Mouse (Mus musculus): ENCODE measurements around the gene Cd5l. TPM values are rescaled to one million over a fixed set of nuclear protein-coding genes. Genes with fewer than 3 reads are reported as not detected.
"Not testable (repeated sequence)": the region's sequence is repeated elsewhere in the genome, so short reads cannot be mapped to it uniquely, and the experiment has no call there.

Gene Cd5l
- polyA plus RNA-seq (2017; shearing (Covaris generic)), result 1 to 10 TPM in 1 of 2 experiments, under 1 TPM in 1; 0.31 to 1.2 TPM

- no peak for ATAC-seq
These were observed at the start of gene Cd5l for GRCm38 (mm10) chr3:87357581-87357980. Cd5l (plus strand) TSS chr3:87357881.

DNA sequence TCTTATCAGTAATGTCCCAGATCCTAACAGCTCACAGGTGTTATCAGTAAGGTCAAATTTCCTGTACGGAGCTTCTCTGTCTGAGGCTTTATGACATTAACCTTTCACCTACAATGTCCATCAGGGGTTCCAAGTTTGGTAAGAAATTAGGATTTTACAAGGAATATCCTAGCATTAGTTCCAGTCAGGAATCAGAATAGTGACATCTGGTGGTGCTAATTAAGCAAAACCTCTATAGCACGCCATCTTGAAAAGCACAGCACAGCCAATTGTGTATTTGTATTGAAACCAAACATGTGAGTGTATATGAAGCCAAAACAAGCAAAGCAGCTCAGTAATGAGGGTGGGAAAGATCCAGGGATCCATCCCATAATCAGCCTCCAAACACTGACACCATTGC lies 47.8 kb upstream of the Cd5l start:
- no peak for ATAC-seq

DNA sequence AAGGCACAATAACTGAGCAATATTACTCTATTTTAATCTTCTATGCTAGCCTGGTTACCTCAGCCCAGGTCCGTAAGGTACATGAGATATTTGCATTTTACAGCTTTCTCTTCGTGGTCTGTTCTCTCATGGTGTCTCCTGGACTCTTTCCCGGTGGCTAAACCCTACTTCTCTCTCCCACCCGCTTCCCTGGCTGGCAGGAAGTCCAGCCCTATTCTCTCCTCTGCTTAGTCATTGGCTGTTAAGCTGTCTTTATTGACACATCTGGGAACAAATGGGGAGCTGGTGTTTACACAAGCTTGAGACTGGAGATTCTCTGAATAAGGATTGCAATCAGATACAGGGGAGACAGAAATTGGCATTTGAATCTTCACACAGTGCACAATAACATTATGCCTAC lies 35.1 kb upstream of the Cd5l start:
- ATAC-seq, result no peak

DNA sequence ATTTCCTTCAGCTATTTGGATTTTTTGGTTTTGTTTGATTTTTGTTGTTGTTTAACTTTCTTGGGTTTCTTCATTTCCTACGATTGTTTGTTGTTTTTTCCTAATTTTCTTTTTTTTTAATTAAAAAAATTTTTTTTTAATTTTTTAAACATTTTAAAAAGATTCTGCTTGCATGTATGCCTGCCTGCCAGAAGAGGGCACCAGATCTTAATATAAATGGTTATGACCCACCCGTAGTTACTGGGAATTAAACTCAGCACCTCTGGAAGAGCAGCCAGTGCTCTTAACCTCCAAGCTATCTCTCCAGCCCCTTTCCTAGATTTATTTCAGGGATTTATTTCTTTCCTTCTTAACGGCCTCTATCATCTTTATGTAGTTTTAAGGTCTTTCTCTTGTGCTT lies 33.9 kb upstream of the Cd5l start:
- no peak for ATAC-seq

DNA sequence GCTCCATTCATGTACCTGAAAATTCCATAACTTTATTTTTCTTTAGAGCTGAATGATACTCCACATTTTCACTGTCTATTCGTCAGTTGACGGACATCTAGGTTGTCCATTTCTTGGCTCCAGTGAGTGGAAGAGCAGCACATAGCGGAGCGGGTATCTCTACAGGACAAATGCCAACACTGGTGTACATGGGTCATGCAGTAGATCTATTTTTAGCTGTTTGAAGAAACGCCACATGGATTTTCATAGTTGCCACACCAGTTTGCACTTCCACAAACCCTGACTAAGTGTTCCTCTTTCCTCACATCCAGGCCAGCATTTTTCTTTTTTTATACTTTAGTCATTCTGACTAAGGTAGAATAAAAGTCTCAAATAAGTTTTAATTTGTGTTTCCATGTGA lies 19.8 kb upstream of the Cd5l start:
- no peak for ATAC-seq

DNA sequence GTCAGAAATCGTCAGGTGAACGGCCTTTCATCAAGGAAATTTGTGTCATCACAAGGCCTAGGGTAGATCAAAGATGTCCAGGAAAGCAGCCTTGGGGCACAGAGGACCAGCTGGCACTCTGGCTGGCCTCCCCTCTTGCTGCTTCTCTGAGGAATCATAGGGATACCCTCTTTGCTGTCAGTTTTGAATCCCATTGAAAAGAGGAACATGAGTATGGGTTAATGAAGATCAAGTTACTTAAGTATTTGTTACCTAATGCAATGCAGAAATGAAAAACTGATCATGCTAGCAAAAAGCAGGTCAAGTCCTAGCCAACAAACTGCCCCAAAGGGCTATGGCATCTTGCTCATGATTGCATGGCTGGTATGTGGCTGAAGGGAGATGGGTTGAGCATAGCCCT lies 6.7 kb upstream of the Cd5l start:
- ATAC-seq, result not testable (repeated sequence)

DNA sequence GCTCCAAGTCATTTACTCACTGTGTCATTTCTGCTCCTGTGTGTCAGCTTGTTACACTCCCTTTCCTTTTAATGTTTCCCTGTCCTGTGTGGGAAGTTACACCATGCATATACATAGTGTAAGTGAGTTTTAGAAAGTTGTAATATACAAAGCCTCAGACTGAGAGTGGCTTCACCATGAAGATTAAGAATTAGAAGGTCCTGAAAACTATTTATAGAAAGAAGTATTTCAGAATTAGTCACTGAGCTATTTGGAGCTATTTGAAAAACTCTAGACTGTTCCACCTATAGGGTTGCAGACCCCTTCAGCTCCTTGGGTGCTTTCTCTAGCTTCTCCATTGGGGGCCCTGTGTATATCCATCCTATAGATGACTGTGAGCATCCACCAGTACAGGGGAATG lies 1.5 kb downstream of the Cd5l start:
- ATAC-seq, result no peak

DNA sequence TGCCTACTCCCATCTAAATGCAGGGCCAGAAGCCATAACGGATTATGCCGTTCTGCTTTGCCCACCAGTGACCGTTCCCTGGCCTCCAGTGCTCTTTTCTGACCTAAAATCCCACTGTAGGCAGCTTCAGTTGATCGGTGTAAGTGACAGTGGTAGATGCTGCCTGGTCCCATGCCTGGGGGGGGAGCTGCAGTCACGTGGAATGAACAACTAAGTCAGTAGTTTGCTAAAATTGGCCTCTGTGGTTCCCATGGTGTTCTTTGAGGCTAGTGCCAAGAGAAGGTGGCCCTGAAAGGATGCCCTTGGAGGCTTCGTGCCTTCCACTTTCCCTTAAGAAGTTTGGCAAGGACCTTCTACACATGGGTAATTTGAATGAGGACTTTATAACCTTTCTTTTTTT lies 2.8 kb downstream of the Cd5l start:
- ATAC-seq, result no peak

GRCm38 (mm10) chr3:87365691-87366090 lies 8.0 kb downstream of the Cd5l start:
- ATAC-seq, result no peak

DNA sequence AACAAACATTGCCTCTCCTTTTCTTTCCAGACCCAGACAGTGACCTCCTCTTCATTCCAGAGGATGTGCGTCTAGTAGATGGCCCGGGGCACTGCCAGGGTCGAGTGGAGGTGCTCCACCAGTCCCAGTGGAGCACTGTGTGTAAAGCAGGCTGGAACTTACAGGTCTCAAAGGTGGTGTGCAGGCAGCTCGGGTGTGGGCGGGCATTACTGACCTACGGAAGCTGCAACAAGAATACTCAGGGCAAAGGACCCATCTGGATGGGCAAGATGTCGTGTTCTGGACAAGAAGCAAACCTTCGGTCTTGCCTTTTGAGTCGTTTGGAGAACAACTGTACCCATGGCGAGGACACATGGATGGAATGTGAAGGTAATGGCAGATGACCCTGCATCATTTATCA lies 9.8 kb downstream of the Cd5l start:
- no peak for ATAC-seq

- ATAC-seq, result no peak
These were observed 11.5 kb downstream of the Cd5l start for GRCm38 (mm10) chr3:87369181-87369580.

GRCm38 (mm10) chr3:87376195-87377165 lies 18.8 kb downstream of the Cd5l start, which contains the start of gene Fcrl1:
Fcrl1 (plus strand) TSS chr3:87376387.
- peak; percentile 74 for ATAC-seq

- ATAC-seq, result no peak
These were observed 19.5 kb downstream of the Cd5l start for GRCm38 (mm10) chr3:87377228-87377627.

DNA sequence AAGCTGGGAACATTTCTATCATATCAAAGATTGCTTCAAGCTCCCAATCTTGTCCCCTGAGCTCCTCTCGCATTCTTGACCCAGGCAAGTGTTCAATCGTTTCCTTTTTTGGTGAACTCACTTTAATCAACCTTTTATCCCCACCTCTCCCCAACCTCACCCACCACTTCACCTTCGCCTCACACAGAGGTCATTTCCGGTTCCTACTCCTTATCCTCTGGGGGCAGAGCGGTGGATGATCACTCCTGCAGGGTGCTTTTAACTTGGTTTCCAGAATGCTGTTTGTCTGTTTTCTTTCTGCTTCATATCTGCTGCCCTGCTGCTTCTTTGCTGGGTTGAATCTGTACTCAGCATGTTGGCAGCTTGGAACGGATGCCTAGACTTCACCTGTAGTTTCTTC lies 20.0 kb downstream of the Cd5l start:
- peak; percentile 25 for ATAC-seq

- not testable (repeated sequence) for ATAC-seq
These were observed 22.1 kb downstream of the Cd5l start for GRCm38 (mm10) chr3:87379641-87380315.

DNA sequence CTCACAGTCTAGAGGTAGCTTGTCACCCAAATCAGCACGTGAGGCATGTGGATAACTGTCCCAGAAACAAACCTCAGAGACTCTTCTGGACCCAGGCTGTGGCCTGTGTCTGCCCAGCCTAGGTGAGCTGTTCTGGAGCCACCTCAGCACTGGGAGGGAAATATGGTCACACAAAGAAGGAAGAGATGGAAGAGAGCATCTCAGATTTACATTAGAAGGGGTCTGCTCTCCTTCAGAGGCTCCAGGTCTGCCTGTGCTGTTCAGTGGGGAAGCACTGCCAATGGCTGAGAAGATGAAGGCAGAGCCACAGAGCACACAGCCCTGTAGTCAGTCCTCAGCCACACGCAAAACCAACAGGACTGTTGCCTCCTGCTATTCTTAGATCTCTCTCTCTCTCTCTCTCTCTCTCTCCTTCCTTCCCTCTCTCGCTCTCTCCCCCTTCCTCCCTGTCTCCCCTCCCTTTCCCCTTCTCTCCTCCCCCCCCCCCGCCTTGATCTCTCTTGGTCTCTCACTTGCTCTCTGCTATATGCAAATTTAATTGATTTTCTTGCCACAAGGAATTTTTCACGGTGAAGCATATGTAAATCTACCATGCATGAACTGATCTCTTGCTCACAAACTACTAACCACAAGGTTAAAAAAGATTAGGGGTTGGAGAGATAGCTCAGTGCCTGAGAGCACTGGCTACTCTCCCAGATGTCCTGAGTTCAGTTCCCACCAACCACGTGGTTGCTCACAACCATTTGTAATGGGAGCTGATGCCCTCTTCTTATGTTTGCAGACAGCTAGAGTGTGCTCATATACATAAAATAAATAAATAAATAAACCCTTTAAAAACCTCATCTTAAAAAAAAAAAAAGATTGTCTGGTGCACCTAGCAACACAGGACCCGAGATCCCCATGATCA lies 24.4 kb downstream of the Cd5l start:
- no peak for ATAC-seq

DNA sequence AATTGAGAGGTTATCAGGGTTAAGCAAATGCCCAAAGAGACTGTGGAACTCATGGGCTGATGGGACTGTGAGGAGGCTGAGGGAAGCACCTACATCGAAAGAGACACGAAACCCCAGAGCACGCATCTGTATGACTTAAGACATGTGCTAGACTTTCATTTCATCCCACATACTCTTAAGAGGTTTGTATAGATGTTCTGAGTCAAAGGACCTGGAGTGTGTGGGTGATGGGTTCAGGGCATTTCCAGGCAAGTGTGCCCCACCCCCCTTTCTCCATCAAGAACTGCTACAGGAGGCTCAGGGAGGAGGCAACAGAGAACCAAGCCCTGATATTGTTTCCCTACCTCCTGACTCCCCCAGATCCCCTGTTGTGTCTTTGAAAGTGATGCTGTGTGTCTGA lies 25.6 kb downstream of the Cd5l start:
- peak; percentile 69 for ATAC-seq

DNA sequence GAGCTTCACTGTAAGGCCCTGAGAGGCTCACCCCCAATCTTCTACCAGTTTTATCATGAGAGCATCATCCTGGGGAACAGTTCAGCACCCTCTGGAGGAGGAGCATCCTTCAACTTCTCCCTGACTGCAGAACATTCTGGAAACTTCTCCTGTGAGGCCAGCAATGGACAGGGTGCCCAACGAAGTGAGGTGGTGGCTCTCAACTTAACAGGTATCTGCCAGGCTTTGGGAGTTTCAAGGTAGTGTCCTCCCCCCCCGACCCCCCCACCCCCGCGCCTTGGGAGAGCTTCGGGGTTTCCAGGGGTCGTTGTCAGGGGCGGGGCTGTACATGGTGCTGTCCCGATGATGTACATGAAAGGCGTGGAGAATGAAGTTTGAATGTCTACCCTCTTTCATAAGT lies 27.4 kb downstream of the Cd5l start:
- ATAC-seq, result peak; percentile 45

GRCm38 (mm10) chr3:87390935-87391334 lies 33.3 kb downstream of the Cd5l start:
- no peak for ATAC-seq

DNA sequence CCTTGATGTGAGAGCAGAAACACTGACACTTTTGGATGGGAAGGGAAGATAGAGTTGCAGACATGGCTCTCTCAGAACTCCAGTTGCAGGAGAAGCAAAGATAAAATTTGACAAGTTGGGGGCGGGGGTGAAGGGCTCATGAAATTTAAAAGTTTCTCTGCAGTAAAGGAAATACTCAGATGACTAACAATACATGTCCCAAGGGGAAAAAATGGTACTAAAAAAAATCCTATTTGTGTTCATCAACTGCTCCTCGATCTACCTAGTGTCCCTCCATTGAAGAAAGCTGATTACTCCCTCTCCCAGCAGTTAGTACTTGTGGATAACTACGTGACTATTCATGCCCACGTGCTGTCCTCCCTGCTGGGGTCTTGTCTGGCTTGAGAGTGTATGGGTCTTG lies 41.1 kb downstream of the Cd5l start:
- no peak for ATAC-seq

DNA sequence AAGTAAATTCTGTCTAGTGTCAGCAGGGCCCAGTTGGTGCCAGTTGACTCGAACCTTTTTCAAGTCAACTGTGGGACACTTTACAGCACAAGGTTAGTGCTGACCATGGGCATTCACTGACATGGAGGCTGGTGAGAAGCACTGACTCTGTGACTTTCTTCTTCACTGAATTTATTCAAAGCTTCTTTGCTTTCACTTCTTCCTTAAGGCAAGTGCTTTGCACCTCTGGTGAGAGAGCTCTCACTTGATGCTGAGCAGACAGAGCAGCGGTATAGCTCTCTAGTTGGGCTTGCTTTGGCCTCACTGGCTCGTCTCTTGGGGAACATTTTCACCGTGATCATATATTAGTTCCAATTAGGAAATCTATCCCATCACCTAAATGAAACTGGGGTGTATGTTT lies 42.2 kb downstream of the Cd5l start:
- ATAC-seq, result no peak

DNA sequence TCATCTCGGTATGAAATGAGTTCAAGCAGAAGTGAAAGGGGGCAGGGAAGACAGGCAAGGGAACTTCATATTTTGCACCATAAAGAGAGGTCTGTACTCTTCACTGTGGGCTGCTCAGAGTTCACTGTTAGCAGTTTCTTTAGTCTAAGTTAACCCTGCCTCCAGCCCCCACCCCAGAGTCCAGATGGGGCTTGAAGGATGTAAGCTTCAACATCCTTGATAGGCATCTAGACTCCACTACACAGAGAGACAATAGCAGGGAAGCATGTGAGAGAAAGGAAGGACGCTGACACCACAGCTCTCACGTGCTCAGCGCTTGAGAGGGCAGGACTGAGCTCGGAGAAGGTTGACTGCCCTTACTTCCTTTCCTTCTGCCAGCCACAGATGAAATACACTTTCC lies 43.6 kb downstream of the Cd5l start:
- ATAC-seq, result peak; percentile 65

DNA sequence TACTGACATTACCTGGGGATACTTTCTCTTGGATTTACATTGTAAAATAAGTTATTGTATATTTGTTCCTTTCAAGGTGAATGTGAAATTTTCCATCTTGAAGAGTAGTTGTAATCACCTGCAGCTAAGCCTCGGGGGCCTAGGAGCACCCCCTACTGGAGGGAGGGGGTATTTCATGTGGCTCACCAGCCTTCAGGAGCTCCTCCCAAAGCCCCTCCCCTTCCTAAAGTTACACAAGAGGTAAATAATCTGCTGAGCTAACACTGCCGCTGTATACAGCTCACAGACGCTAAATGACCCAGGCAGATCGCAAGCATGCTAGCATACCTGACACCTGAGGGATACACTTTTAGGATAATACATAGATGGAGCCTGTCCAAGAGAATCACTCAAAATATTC lies 50.5 kb downstream of the Cd5l start:
- ATAC-seq, result peak; percentile 82

Measured in CD4-positive, CD25-positive, alpha-beta regulatory T cell, adult 4 months (primary cell).